Mouse (Mus musculus) adrenal gland, adult (tissue): ENCODE results near the gene Fnip2.

Experiments
- DNase-seq, 2 experiments: peaks; one replicate each; pipeline ENCODE4 v3.0.0; 2022 to 2023; ENCODE audit warnings: low spot score in 1 of 2; ENCODE audit not compliant: inconsistent age in 2 of 2

Gene Fnip2

GRCm38 (mm10) chr3:79564875-79565606 is 2.6 kb downstream of the Fnip2 start:
- no peak for DNase-seq

- DNase-seq: no peak
Measured at GRCm38 (mm10) chr3:79563511-79563910, 4.1 kb downstream of the Fnip2 start.

- DNase-seq: no peak
Measured at GRCm38 (mm10) chr3:79561784-79562715, 5.5 kb downstream of the Fnip2 start.

GRCm38 (mm10) chr3:79560555-79560954 is 7.0 kb downstream of the Fnip2 start:
- DNase-seq: no peak

- DNase-seq: no peak
Measured at GRCm38 (mm10) chr3:79559773-79560045, 7.9 kb downstream of the Fnip2 start.

- peak; percentile 29 to 63 for DNase-seq
Measured at GRCm38 (mm10) chr3:79559021-79559772, 8.4 kb downstream of the Fnip2 start.

- no peak for DNase-seq
Measured at GRCm38 (mm10) chr3:79555061-79555460, 12.5 kb downstream of the Fnip2 start.

- no peak for DNase-seq
Measured at GRCm38 (mm10) chr3:79553779-79554178, 13.8 kb downstream of the Fnip2 start.

- no peak for DNase-seq
Measured at GRCm38 (mm10) chr3:79551826-79552552, 15.6 kb downstream of the Fnip2 start.

GRCm38 (mm10) chr3:79549751-79550393 is 17.7 kb downstream of the Fnip2 start:
- no peak for DNase-seq

- no peak for DNase-seq
Measured at GRCm38 (mm10) chr3:79548681-79549437, 18.7 kb downstream of the Fnip2 start.

- DNase-seq: peak in 1 of 2 experiments; percentile 33
Measured at GRCm38 (mm10) chr3:79542585-79542984, 25.0 kb downstream of the Fnip2 start.

- DNase-seq: no peak
Measured at GRCm38 (mm10) chr3:79539656-79540055, 27.9 kb downstream of the Fnip2 start.

- no peak for DNase-seq
Measured at GRCm38 (mm10) chr3:79539124-79539523, 28.5 kb downstream of the Fnip2 start.

GRCm38 (mm10) chr3:79538342-79538741 is 29.3 kb downstream of the Fnip2 start:
- DNase-seq: no peak

GRCm38 (mm10) chr3:79537626-79538203 is 29.9 kb downstream of the Fnip2 start:
- no peak for DNase-seq

- no peak for DNase-seq
Measured at GRCm38 (mm10) chr3:79537023-79537422, 30.6 kb downstream of the Fnip2 start.

GRCm38 (mm10) chr3:79531581-79532271 is 35.9 kb downstream of the Fnip2 start:
- peak; percentile 21 to 83 for DNase-seq
